Comparison of ENCODE assay signal across 8 mouse cellular contexts in the genomic region with DNA sequence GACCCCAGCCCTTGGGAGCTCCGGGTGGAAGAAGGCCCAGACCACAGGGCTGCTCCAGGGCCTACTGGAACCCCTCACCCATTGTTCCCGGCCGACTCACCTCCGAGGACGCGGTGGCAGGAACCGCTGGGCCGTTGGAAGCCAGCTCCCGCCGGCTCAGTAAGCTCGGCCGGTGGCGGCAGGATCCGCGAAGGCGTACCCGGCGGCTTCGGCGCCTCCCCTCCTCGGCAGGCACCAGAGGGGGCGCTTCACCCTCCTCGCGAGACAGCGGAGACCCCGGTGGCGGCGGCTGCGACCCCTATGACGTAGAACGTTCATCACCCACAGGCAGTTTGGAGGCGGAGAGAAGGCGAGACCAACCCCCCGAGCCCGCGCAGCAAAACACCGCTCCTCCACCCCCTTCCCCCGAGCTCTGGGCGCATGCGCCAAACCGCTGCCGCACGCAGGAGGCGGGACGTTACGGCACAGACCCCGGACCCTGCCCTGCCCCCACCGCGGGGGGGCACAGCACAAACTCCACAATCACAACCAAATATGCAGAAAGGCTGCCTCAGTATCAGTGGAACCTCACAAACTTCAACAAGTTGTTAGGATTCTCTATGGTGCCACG. TPM values are rescaled to one million over a fixed set of nuclear protein-coding genes. Genes with fewer than 3 reads are reported as not detected.
DNase-seq lines count a peak whose midpoint lies in the region; ATAC-seq lines count a peak whose summit lies in the region.

No protein-coding gene starts in this region.

- H3K4me1 ChIP-seq in hindbrain, embryonic 13.5 days (replicated peaks) = peaks cover 36% of the 10 kb centered on the region

- peak overlapping the region; percentile 88 for H3K4me2 ChIP-seq in hindbrain, embryonic 13.5 days

- peak overlapping the region; percentile 89 for H3K9ac ChIP-seq in hindbrain, embryonic 13.5 days

- peak; percentile 84 for ATAC-seq in hindbrain, embryonic 13.5 days (ENCODE audit: low FRiP score)

- H3K27ac ChIP-seq in hindbrain, embryonic 13.5 days = peak overlapping the region; percentile 97

- H3K27me3 ChIP-seq in hindbrain, embryonic 13.5 days = no peaks in the 10 kb centered on the region

- peaks cover 13% of the 10 kb centered on the region for H3K36me3 ChIP-seq in hindbrain, embryonic 13.5 days

- peak; percentile 95 for DNase-seq in Muller cell, postnatal 12 days (ENCODE audit: inconsistent ontology term)
- peak; percentile 89 for DNase-seq in cerebellum, adult 9-11 months
- DNase-seq in frontal cortex, postnatal 10 days (ENCODE audit: low spot score in 2 of 2) = peak; percentile 91 to 94
- DNase-seq in layer of hippocampus, postnatal 25 days (ENCODE audit: extremely low spot score in 1 of 2, low spot score in 1 of 2) = peak; percentile 86
- DNase-seq in lung, postnatal 25 days (ENCODE audit: low spot score) = peak; percentile 92
- peak; percentile 94 for DNase-seq in retina, embryonic 14.5 days (ENCODE audit: low spot score)
- DNase-seq in thymus, postnatal 4 days = peak; percentile 97

- no peaks in the 10 kb centered on the region for H3K9me3 ChIP-seq in hindbrain, embryonic 13.5 days

- WGBS in hindbrain, embryonic 13.5 days = under 1% methylated on average over 41 of the region's 50 CpGs

- H3K4me3 ChIP-seq in hindbrain, embryonic 13.5 days = peak overlapping the region; percentile 76

RNA-seq across cellular contexts. Expression of gene Smim27, which starts 1.1 kb away (rescaled TPM):
- polyA plus RNA-seq in hindbrain, embryonic 13.5 days (2015; fragmentation: Nextera tagmentation; extraction: Ambion mirVana) = 16.7 and 17.2 TPM in 2 replicates
- 10 to 100 TPM; 13.8 to 16.3 TPM for total RNA-seq in layer of hippocampus, postnatal 25 days (2021)

RNA-seq across cellular contexts. Expression of gene Topors, which starts 1.3 kb away (rescaled TPM):
- polyA plus RNA-seq in hindbrain, embryonic 13.5 days (2015; fragmentation: Nextera tagmentation; extraction: Ambion mirVana) = 33.7 and 35.1 TPM in 2 replicates
- total RNA-seq in layer of hippocampus, postnatal 25 days (2021) = 10 to 100 TPM; 19.2 to 20.4 TPM

RNA-seq across cellular contexts. Expression of gene Ndufb6, which starts 10.9 kb away (rescaled TPM):
- 313 and 323 TPM in 2 replicates for polyA plus RNA-seq in hindbrain, embryonic 13.5 days (2015; fragmentation: Nextera tagmentation; extraction: Ambion mirVana)
- 100 to 1,000 TPM; 166 to 192 TPM for total RNA-seq in layer of hippocampus, postnatal 25 days (2021)

RNA-seq across cellular contexts. Expression of gene Ddx58, which starts 28.7 kb away (rescaled TPM):
- polyA plus RNA-seq in hindbrain, embryonic 13.5 days (2015; fragmentation: Nextera tagmentation; extraction: Ambion mirVana) = 3.5 and 4.3 TPM in 2 replicates
- total RNA-seq in layer of hippocampus, postnatal 25 days (2021) = 1 to 10 TPM; 3.2 to 3.6 TPM

Comparison
In these comparisons a context has a peak if more than half of its experiments do, and no peak if none do; other contexts are left out.
1. Peak in every context shown above with its lines: DNase-seq, ATAC-seq, H3K4me3 ChIP-seq and H3K27ac ChIP-seq.